9 mouse cellular contexts compared by ENCODE assay signal in the genomic region with DNA sequence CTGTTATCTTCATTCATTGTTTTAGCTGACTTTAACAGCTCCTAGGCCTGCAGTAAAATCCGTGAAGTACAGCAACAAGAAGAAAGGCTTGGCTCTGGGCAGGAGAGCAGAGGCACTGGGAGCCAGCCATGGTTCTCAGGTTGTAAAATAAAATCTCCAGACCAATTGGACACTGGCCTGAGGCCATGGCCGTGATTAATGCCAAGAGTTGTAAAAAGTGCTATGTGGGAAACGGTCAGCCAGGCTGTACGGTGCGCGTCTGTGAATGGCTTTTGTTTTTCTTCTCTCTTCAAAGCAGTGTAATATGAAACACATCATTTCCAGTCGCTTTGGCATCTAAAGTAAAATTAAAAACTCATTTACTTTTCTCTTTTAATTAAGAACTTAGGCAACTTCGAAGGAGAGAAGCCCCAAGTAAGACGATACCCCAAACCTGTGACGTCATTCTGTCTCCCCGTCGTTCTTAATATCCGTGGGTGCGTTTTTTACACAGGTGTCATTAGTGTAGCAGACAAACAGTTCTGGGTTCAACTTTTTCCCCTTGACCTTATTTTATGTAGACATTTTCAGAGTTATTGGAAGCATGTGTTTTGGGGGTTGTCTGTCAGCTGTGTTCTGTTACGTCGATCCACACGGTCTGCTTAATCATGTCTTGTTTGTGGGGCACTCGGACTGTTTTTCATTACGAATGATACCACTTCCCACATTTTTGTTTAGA. TPM values are rescaled to one million over a fixed set of nuclear protein-coding genes. Genes with fewer than 3 reads are reported as not detected.
A peak's percentile ranks its signal among the peaks of the same experiment; 100 is the strongest.
DNase-seq lines count a peak whose midpoint lies in the region; TF ChIP-seq lines count a peak whose summit lies in the region.
"Had no signal": no experiment of that assay in that cellular context is flagged by ENCODE, and none has a peak within 500 bp of the region (broad histone marks: within the 10 kb centered on the region; RNA-seq: fewer than 3 reads in every experiment).

No protein-coding gene starts in this region.

- H3ac ChIP-seq in myocyte (ENCODE audit: control insufficient read depth, insufficient read length): no peak overlapping the region

- intact Hi-C loops in gastrocnemius, postnatal 36 days (cut with DNase I): no loop called here

- no peaks in the 10 kb centered on the region for H3K36me3 ChIP-seq in myocyte (ENCODE audit: control insufficient read depth, insufficient read depth)

- DNase-seq in layer of hippocampus, postnatal 10 days (ENCODE audit: low spot score in 2 of 2): peak; percentile 26 to 51
- no peak for DNase-seq in layer of hippocampus, adult 9-11 months
- DNase-seq in cerebellum, postnatal 10 days: peak; percentile 79 to 86
- DNase-seq in gastrocnemius, postnatal 36 days: peak; percentile 71 to 74
- DNase-seq in kidney, adult 18-20 months: peak; percentile 85
- DNase-seq in thymus, postnatal 36 days: no peak
- no peak for DNase-seq in right cerebral cortex, postnatal 25 days

- H3K27me3 ChIP-seq in myocyte (ENCODE audit: control insufficient read depth, insufficient read depth, insufficient read length): no peaks in the 10 kb centered on the region
- H3K27me3 ChIP-seq: CH12.LX had no signal

- H3K79me2 ChIP-seq in myocyte (ENCODE audit: control insufficient read depth, insufficient read depth): no peaks in the 10 kb centered on the region

- peak overlapping the region; percentile 10 for H3K4me3 ChIP-seq in myocyte

- no peak for TF ChIP-seq POLR2A in myocyte (IDR thresholded peaks at IDR 0.05; ENCODE audit: insufficient read length, low read depth)

- peak overlapping the region; percentile 92 for H3K4me2 ChIP-seq in myocyte (ENCODE audit: low read depth)

TF ChIP-seq in myocyte, 11 proteins besides CTCF, POLR2A, EP300 and RAD21:
- TF ChIP-seq MYOG (IDR thresholded peaks at IDR 0.05; ENCODE audit: control insufficient read depth in 1 of 3, insufficient read depth in 1 of 3, insufficient read length in 2 of 3, low read depth in 2 of 3) (no peak), TCF12 (IDR thresholded peaks at IDR 0.05; ENCODE audit: insufficient read depth, poor library complexity, severe bottlenecking) (no peak), TCF3 (IDR thresholded peaks at IDR 0.05; ENCODE audit: insufficient read length, low read depth) (no peak), E2F4 (IDR thresholded peaks at IDR 0.05; ENCODE audit: insufficient read depth) (no peak), REST (IDR thresholded peaks at IDR 0.05; ENCODE audit: insufficient read depth, insufficient read length) (no peak), SRF (IDR thresholded peaks at IDR 0.05; ENCODE audit: control insufficient read depth, insufficient read length, low read depth) (no peak), CEBPB (IDR thresholded peaks at IDR 0.05; ENCODE audit: insufficient read depth, poor library complexity, severe bottlenecking) (no peak), MYOD1 (IDR thresholded peaks at IDR 0.05; ENCODE audit: control insufficient read depth in 1 of 3, insufficient read length in 2 of 3, low read depth in 2 of 3) (no peak), POLR2AphosphoS2 (IDR thresholded peaks at IDR 0.05; ENCODE audit: insufficient read length, low read depth) (no peak), USF1 (IDR thresholded peaks at IDR 0.05; ENCODE audit: low read depth) (no peak)

RNA-seq across cellular contexts. Expression of gene Tanc1, which starts 11.6 kb away (rescaled TPM):
- total RNA-seq in layer of hippocampus, postnatal 10 days (2021): 10 to 100 TPM; 20.9 to 32.2 TPM
- 1 to 10 TPM; 6.8 to 8.3 TPM for total RNA-seq in gastrocnemius, postnatal 36 days (2021)
- 24.7 TPM for polyA plus RNA-seq in myocyte (2012; fragmentation: generic; extraction: Trizol)

Comparison
In these comparisons a context has a peak if more than half of its experiments do, and no peak if none do; other contexts are left out.
1. DNase-seq: peak in layer of hippocampus, postnatal 10 days (2 of 2), cerebellum, postnatal 10 days (2 of 2), gastrocnemius, postnatal 36 days (2 of 2) and kidney, adult 18-20 months (single experiment); none in layer of hippocampus, adult 9-11 months (single experiment), thymus, postnatal 36 days (0 of 2) and right cerebral cortex, postnatal 25 days (single experiment).